Mouse (Mus musculus) 3T3-L1 (cell line): Measurements from ENCODE around the gene Ace.

Source experiments
- DNase-seq: peaks from one replicate; pipeline ENCODE4 v3.0.0-alpha.2; 2015; ENCODE audit warnings: low read depth, low spot score

Ace gene

DNA sequence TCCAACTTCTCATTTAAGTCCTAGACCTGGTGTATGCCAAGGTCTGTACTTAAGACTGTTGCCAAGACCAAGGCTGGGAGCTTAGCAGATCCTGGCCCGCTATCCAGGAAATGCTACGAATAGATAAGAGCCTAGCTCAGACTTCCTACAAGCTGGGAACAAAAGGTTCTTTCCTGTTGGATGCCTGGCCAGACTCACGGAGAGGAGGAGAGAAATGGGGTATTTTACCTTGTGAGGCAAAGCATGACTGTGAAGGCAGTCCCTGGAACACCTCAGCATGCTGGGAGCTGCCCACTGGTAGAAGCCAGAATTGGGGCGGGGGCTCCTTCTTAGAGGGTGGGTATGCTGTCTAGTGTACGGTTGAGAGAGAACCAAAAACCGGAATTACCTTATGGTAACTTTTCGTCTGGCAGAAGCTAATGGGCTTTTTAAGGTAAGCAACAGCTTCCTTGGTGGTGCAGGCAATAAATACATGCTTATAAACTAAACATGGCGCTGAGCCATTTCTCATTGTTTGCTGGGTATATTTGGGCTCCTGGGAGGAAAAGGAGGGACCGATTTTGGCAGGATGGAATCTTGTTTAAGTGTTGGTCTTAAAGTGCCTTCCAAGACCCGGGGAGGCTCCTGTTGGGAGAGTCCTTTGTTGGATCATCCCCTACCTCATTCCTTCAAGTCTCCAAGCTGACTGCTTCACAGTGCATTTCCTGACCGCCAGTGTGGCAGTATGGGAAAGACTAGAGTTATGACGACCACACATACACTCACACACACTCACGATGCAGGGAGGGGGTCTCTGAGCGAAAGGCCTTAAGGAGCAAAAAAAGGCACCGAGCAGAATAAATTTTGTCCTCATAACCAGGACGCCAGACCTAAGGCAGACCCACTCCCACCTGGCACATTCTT lies 22.7 kb upstream of the Ace start:
- peak; percentile 20 for DNase-seq

DNA sequence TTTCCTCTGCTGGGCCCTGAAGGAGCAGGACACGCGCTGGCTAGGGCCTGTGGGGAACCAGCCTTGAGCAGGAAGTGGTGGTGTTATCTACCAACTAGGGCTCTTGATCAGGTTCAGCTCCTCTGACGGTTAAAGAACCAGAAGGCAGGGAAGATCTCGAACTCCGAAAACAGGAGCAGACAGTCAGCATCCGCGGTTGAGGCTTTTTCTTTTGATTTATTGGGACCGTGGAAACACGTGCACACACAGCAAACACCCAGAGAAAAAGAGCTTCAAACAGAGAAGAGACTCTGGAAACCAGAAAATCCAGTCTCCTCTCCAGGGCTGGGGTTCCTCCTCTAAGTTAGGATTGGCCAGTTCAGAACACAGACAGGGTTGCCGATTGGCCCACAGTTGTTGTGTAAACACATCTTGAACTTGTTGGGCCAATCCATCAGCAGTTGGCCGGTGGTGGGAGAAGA lies 21.0 kb upstream of the Ace start:
- DNase-seq: peak; percentile 29

DNA sequence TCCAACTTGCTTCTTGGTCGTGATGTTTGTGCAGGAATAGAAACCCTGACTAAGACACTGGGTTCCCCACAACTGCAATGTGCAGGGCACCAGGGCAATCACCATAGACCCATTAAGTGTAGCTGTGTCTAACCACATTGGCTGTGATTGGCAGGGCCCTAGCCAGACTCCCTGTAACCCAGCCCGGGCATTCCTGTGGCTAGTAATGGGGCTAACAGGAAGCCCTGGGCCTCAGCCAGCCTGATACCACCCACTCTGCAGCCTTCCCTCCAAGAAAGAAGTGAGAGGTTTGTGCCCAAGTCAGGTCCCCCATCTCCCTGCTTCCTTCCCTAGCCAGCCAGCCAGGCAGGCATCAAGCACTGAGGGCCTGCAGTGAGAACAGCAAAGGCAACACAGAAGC lies 19.5 kb upstream of the Ace start:
- peak; percentile 95 for DNase-seq

DNA sequence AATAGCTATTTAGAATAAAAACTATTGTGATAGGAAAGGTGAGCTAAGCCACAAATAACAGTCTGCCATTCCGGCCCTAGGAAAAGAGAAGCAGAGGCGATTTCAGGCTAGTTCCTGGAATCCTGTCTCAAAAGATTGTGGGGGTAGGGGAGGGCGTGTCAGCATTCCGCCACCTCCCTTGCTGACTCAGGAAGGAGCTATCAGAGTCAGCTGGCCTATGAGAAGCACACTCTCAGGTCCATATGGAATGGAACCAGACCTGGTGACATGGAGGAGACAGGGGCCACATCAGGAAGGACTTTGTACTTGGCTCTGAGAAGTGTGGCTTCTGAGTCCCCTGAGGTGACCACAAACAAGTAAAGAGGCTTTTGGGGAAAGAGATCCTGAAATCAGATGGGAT lies 17.2 kb upstream of the Ace start:
- DNase-seq: peak; percentile 72

DNA sequence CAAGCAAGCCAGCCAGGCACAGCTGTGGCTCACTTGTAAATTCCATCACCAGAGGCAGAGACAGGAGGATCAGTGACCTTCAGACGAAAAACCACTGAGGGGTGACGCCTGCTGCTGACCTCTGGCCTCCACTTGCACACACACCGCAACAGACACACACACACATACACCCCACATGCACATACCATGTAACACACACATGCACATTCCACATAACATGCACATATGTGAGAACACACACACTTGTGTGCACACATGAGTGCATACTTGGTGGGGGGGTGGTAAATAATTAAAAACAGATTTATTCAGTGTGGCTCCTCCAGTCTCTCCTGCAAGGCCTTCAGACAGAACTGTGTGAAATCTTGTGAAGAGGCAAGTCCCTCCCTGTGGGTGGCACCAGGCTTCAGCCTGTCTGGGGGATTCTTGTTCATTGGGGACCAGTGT lies 16.1 kb upstream of the Ace start:
- peak; percentile 56 for DNase-seq

DNA sequence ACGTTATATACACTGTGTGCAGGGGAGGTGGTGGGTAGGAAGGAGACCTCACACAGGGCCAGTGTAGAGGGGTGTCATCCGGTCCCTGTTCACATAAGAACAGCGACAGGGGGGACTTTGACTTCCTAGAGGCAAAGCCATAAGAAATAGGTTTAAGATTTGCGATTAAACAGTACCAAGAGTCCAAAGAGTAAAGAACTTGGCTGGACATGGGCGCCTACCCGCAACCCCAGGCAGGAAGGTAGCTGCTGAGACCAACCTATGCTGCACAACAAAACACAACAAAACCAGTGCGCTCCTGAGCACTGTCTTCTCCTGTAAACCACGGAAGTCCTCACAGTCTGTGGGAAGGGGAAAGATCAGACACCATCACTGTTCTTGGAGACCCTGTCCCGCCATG lies 15.6 kb upstream of the Ace start:
- no peak for DNase-seq

DNA sequence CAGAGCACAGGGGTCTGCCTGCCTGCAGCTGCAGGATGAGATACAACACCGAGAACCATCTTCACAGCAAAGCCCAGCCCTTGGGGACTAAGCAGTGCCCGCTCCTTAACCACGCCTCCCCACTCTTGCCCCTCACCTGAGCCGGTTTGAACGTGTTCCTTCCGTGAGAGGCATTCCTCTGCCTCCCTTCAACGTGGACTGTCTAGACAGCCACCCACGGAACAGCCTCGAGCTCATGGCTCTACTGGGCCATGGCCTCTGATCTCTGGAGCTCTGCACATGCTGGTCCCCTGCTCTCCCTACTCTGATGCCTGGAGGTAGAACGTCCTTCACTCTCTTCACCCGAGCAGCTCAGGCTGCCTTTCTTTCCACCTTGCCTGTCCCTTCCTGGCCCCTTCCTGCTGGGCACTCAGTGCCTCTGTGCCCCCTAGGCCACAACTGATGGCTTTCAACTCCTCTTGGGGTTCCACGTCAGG lies 14.8 kb upstream of the Ace start, which contains the start of gene Cyb561:
Gene Cyb561 (minus strand): TSS at position 426 of the 476 bp plus-strand sequence.
- peak; percentile 66 for DNase-seq

DNA sequence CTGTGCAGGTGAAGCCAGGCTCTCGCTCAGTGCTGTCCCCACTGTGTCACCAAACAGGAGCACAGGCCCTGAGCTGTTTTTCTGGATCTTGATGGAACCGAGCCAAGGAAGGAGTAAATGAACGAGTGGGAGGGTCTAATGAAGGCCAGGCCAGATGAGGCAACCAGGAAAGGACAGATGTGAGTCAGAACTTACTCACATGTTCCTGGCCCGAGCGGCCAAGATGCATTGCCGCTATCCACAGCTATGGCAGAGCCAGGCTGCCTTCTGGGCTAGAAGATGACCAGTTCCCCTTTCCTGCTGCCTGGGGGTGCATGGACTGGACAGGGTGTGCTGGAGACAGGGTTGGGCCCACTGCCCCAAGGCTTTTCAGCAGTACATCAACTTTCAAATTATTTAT lies 14.3 kb upstream of the Ace start:
- DNase-seq: peak; percentile 99

DNA sequence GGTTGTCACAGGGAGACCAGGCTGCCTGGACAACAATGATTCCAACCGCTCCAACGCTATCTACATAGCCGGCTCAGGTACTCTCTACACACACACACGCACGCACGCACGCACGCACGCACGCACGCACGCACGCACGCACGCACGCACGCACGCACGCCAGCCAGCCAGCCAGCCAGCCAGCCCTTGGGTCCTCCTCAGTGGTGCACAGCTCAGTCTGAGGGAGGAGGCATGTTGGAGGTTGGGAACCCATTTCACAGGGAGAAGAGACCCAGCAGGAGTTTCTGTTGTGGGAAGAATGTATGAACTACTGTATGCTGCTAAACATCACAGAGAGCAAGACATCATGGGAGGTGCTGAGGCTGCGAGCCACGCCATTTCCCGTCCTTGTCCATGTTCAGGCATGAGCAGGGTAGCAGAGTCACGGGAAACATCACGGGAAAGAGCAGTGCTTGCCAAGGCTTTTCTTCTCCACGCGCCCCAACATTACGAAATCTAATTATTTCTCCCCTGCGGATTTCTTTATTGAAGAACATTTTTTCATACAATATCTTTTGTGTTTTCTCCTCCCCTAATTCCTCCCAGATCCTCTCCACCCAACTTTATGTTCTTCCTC lies 11.8 kb upstream of the Ace start:
- DNase-seq: no peak

DNA sequence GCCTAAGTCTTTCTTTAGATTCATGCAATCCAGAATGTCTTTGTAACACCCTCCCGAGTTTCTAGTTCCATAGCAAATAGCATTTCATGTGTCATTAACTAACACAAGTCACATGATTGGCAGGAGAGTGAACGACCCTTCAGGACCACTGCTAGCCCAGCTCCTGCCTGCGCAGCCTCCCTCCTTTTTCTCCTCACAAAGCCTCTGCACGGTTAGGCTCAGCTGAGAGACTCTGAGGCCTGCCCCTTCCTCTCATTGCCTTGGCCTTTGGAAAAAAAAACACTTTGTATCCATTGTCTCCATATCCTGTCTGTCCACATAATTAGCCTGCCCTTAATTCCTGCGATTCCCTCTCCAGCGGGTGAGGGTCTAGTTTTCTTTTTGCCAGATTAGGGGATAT lies 10.2 kb upstream of the Ace start:
- no peak for DNase-seq

DNA sequence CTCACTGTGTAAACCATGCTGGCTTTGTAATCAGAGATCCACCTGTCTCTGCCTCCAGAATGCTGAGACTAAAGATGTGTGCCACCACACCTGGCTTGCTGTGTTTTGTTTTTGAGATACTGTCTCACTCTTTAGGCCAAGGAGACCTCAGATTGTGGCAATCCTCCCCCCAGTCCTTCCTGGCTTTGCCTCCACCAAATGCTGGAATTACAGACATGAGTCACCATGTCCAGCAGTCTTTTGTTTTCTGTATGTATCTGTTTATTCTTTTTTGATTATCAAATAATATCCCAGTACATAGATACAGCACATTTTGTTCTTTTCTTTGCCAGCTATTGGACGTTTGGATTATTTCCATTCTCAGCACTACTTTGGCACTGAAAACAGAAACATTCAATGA lies 9.2 kb upstream of the Ace start:
- peak; percentile 52 for DNase-seq

DNA sequence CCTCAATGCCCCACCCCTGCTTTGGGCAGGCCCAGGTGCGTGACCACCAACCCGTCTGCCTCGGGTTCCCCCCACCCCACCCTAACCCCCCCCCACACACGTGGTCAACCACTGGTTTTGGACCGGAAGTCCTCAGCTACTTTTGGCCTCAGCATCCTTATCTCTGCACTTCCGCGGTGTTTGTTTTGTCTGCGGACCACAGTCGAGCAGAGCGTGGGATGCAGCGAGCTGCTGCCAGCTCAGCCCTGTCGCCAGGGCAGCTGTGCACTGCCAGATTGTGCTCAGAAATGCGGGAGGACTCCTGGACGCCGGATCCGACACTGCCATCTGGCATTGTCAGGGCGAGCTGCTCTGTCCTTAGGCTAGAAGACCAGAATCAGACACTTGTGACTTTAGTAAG lies 8.4 kb upstream of the Ace start:
- no peak for DNase-seq

DNA sequence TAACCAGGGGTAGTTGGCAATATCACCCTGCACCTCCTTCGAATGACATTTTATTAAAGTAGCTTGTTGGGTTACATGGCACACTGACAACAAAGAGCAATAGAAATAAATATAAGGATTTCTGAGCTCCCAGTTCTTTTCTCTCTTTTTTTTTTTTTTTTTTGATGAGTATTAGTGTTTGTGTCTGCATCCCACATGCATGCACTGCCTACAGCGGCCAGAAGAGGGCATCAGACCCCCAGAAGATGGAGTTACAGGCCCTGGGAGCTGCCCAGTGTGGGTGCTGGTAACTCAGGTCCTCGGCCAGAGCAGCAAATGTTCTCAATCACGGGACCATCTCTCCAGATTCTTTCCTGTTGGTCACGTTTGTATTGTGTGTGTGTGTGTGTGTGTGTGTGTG lies 3.1 kb upstream of the Ace start:
- peak; percentile 34 for DNase-seq

DNA sequence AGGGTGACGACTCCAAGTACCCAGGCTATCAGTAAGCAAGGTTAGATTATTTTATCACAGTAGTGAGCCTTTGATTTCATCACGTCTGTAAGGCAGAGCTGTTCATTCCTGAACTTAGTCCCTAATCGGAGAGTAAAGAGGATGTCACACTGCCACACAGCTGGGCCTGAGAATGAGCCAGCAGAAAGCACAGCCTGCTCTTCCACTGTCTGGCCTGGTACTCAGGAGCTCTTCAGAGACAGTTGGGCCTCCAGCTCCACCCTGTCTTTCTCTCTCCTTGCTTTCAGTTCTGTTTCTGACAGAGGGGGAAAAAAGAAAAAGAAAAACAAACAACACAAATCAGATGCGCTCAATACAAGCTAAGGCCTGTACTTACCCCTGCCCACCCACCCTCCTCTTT lies 1.5 kb upstream of the Ace start:
- no peak for DNase-seq

DNA sequence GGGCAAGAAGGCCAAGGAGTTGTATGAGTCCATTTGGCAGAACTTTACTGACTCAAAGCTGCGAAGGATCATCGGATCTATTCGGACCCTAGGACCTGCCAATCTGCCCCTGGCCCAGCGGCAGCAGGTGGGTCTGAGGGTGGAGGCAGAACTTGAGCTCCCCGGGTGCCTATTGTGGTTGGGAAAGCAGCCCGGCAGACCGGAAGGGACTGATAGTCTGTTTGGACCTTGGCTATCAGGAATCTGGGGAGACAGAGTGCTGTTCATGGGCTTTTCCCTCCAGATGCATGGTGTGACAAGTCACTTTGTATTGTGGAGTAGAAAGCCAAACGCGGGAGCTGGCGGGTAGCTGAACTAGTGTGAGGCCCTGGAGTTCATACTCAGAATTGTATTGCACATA lies 1.2 kb downstream of the Ace start:
- DNase-seq: no peak

DNA sequence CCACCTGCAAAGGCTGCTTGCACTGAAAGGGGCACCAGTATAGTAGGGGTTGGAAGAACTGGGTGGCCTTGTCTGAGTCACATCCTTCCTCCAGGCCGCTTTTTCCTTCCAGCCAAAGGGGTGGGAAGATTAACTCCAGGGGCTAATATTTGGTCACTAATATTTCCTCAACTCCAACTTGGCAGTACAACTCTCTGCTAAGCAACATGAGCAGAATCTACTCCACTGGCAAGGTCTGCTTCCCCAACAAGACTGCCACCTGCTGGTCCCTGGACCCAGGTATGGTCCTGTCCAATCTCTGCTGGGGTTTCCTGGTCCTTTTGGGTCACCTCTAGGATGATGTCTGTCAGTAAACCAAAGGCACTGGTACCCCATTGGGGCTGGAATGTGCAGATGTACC lies 1.8 kb downstream of the Ace start:
- peak; percentile 75 for DNase-seq

DNA sequence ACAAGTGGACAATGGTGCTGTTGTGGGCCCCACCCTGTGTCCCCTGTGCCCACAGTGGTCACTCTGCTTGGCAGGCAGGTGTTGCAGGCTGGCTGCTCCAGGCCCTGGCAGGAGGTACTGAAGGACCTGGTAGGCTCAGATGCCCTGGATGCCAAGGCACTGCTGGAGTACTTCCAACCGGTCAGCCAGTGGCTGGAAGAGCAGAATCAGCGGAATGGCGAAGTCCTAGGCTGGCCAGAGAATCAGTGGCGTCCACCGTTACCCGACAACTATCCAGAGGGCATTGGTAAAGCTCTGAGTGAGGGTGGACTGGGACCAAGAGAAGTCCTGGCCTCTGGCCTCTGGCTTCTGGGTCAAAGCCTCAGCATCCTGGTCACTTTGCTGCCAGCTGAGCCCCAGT lies 6.8 kb downstream of the Ace start:
- DNase-seq: no peak

DNA sequence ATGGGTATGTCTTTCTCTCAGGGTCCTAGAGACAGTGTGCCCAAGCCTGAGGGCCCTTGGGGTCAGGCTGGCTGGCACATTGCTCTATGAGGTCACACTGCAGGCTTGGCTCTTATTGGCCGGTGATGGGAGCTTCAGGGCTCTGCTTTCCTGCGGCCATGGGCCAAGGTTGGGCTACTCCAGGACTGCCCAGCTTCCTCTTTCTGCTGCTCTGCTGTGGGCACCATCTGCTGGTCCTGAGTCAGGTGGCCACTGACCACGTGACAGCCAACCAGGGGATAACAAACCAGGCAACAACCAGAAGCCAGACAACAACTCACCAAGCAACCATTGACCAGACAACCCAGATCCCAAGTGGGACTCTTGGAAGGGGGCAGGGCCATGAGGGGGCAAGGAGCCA lies 7.3 kb downstream of the Ace start:
- no peak for DNase-seq

DNA sequence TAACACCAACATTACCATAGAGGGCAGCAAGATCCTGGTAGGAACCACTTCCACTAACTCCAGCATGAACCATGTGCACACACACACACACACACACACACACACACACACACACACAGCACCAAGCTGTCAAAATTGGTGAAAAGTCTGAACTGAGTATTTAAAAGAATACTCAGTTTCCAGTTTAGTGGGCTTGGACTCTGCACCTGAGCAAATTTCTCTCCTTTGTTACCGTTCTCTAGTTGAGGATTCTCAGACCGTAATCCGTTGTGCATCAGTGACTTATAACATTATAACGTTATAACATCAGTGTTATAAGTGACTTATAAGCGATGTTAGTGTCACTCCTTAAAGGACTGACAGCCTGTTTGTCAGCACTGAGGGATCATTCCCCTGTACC lies 7.9 kb downstream of the Ace start:
- DNase-seq: no peak

DNA sequence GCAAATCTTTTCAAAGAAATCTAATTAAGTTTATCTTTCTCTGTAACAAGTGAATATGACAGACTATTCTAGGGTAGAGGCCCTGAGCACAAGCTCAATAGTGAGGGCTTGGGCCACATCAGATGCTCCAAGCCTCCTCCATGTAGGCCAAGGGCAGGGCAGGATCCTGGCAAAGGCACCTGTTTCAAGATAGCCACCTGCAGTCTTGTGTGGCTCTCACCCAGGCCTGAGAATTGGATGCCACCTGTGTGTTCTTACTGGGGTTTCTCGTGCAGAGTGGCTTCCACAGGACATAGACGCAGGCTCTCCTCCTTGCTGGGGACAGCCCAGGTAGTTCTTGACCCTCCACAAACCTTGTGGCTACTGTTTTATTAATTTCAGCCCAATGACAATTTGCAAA lies 10.5 kb downstream of the Ace start:
- no peak for DNase-seq

DNA sequence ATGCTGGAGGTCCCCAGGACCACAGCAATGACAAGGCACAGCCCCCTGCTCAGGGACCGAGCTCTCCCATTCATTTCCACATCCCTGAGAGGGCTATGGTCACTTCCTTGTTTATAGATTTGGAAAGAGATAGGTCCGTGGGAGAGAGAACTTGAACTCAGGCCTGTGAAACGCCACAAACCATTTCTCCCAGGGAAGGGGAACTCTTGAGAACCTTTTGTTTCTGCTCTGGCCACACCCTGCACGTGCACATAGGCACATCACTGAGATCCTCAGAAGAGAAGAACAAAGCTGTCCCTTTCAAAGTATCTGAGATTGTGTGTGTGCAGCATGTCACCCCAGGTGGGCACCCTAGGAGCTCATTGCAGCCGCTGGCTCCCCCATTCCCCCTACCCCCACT lies 10.9 kb downstream of the Ace start:
- no peak for DNase-seq

DNA sequence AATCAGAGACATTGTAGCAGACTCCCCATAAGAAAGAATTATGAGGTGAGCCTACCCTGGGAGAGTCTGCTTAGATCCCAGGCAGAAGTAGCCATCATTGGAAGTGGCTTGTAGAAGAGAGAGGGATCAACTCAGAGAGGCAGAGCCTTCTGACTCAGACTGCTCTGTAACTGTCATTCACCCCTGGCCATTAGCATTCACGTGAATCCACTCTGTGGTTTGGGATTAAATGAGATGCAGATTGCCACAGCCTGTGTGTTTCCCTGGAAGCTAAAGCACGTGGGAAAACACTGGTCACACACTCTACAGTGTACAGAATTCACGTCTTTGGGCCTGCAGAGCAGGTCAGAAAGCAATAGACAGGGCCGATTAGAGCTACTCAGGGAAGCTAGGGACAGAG lies 16.7 kb downstream of the Ace start:
- peak; percentile 9 for DNase-seq

DNA sequence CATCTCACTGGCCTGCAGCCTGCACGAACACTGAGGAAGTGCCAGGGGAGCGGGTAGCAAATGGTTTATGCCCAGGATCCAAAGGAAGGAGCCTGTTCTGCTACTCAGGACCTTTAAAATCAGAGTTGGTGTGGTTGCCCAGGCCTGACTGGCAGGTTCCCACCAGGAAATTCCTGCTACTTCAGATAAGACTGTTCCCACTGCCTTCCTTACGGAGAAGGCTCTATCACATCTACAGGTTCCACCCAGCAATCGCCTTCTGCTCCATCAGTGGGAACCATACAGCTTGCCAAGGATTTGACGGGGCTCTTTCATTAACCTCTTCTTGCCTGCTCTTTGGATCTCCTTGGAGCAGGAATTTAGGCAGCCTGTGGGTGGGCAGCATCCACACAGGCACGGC lies 19.7 kb downstream of the Ace start:
- DNase-seq: no peak
